Mouse (Mus musculus) embryonic facial prominence, embryonic 15.5 days (tissue): ENCODE results near the gene Ppp5c. TPM values are rescaled to one million over a fixed set of nuclear protein-coding genes. Genes with fewer than 3 reads are reported as not detected.

Experiments
- ATAC-seq: fragments of 200-750 bp; cut with Nextera tagmentation; 2 replicates; pipeline ENCODE4 v1.8.0; 2017; ENCODE audit warnings: low read depth, moderate TSS enrichment; ENCODE audit not compliant: insufficient number of reproducible peaks, low FRiP score, low TSS enrichment
- H3K27ac ChIP-seq: fragments of 300-500 bp; sonication (generic); replicated peaks from 2 replicates; pipeline ENCODE4 v1.5.1; 2015; ENCODE audit warnings: mild to moderate bottlenecking, inconsistent platforms
- H3K27me3 ChIP-seq: fragments of 300-500 bp; sonication (generic); 2 replicates; pipeline ENCODE4 v1.6.1; 2015; ENCODE audit warnings: inconsistent platforms
- H3K36me3 ChIP-seq: fragments of 300-500 bp; sonication (generic); 2 replicates; pipeline ENCODE4 v1.6.1; 2015; ENCODE audit warnings: mild to moderate bottlenecking, inconsistent platforms
- H3K4me1 ChIP-seq: fragments of 300-500 bp; sonication (generic); 2 replicates; pipeline ENCODE4 v1.6.1; 2015; ENCODE audit warnings: inconsistent platforms
- H3K4me2 ChIP-seq: fragments of 300-500 bp; sonication (generic); replicated peaks from 2 replicates; pipeline ENCODE4 v1.6.1; 2015; ENCODE audit warnings: mild to moderate bottlenecking, inconsistent platforms
- H3K4me3 ChIP-seq: fragments of 300-500 bp; sonication (generic); replicated peaks from 2 replicates; pipeline ENCODE4 v1.5.1; 2015; ENCODE audit warnings: mild to moderate bottlenecking, inconsistent platforms
- H3K9ac ChIP-seq: fragments of 300-500 bp; sonication (generic); 2 replicates; pipeline ENCODE4 v1.6.1; 2015; ENCODE audit warnings: inconsistent platforms
- H3K9me3 ChIP-seq: fragments of 300-500 bp; sonication (generic); replicated peaks from 2 replicates; pipeline ENCODE4 v1.6.1; 2016; ENCODE audit warnings: inconsistent platforms
- WGBS: fragments of 180-500 bp; shearing (Covaris S2); methylation state at CpG from one replicate; pipeline ENCODE4 v1.1.7; 2015; 5-methylcytosine and 5-hydroxymethylcytosine counted together
- polyA plus RNA-seq: library from polyadenylated mRNA; unstranded; fragments of >200 nt; fragmentation: Nextera tagmentation; extraction: Ambion mirVana; gene quantifications from 2 replicates; pipeline ENCODE4 v1.2.1, GENCODE M21; 2015

Gene Ppp5c
- polyA plus RNA-seq, 1 experiment from 2014 or later = 113 TPM

GRCm38 (mm10) chr7:17050491-17050890, 22.8 kb upstream of the Ppp5c start:
- 70% methylated on average over 11 of the region's 11 CpGs for WGBS
- no peaks in the 10 kb centered on the region for H3K9me3 ChIP-seq
- no peak for ATAC-seq
- H3K4me1 ChIP-seq = peaks cover 9% of the 10 kb centered on the region; the same call in 1 of the 2 replicates
- H3K27ac ChIP-seq = no peak overlapping the region
- no peak overlapping the region for H3K4me2 ChIP-seq
- peaks cover 63% of the 10 kb centered on the region for H3K36me3 ChIP-seq
- H3K27me3 ChIP-seq = no peaks in the 10 kb centered on the region
- H3K9ac ChIP-seq = no peak overlapping the region
- H3K4me3 ChIP-seq = no peak overlapping the region

GRCm38 (mm10) chr7:17048431-17049190, 20.9 kb upstream of the Ppp5c start:
- H3K36me3 ChIP-seq = peaks cover 68% of the 10 kb centered on the region
- no peaks in the 10 kb centered on the region for H3K27me3 ChIP-seq
- no peak overlapping the region for H3K27ac ChIP-seq
- H3K9ac ChIP-seq = no peak overlapping the region
- ATAC-seq = no peak
- WGBS = 83% methylated on average over 10 of the region's 10 CpGs
- no peaks in the 10 kb centered on the region for H3K9me3 ChIP-seq
- H3K4me3 ChIP-seq = no peak overlapping the region
- 0 out of 2 replicates have a peak, but pooled peaks cover 8% of the 10 kb centered on the region for H3K4me1 ChIP-seq
- H3K4me2 ChIP-seq = no peak overlapping the region

DNA sequence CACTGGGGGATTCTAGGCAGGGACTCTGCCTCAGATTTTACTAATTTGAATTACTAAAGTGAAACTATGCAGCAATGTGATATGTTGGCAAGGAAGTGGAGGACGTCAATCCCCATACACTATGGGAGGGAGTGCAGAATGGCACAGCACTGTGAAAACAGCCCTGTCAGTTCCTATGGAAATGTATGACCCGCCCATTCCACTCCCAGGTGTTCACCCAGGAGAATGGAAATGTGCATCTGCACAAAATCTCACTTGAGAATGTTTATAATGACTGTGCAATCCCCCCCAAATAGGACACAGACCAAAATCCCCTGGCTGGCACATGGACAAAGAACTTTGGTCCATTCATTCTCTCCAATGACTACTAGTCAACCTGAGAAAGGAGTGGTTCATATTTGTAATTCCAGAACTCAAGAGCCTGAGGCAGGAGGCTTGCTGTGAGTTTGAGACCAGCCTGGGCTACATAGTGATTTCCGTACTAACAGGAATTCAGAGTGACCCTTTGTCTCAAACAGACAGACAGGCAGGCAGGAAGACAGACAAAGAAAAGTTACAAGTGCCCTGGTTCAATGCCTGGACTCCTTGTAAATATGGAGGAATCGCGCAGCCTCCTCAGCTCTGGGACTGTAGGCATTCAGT, 19.4 kb upstream of the Ppp5c start:
- ATAC-seq = no peak
- H3K9ac ChIP-seq = no peak overlapping the region
- 87% methylated on average over 5 of the region's 5 CpGs for WGBS
- H3K36me3 ChIP-seq = peaks cover 75% of the 10 kb centered on the region
- no peak overlapping the region for H3K4me2 ChIP-seq
- no peaks in the 10 kb centered on the region for H3K27me3 ChIP-seq
- no peak overlapping the region for H3K27ac ChIP-seq
- no peak overlapping the region for H3K4me3 ChIP-seq
- H3K4me1 ChIP-seq = 0 out of 2 replicates have a peak, but pooled peaks cover 8% of the 10 kb centered on the region
- H3K9me3 ChIP-seq = no peaks in the 10 kb centered on the region

DNA sequence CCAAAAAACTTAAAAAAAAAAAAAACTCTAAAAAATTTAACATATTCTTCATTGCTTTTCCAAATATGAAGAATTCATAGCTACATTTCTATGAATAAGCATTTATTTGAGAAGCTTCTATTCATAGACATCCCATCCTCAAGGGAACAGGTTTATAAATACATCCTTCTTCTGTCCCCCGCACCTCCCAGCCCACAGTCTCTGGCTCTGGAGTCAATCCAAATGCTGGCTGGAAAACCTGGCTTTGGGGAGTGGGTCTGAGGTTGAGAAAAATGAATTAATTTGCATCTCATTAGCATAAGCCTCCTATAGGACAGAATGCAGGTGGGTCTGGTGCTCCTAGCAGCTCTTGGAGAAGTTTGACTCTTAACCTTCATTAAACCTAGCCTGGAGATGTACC, 18.0 kb upstream of the Ppp5c start:
- Histone ChIP-seq H3K9ac (no peak overlapping the region), H3K36me3 (peaks cover 72% of the 10 kb centered on the region), H3K4me3 (no peak overlapping the region), H3K27me3 (no peaks in the 10 kb centered on the region), H3K27ac (no peak overlapping the region), H3K9me3 (no peaks in the 10 kb centered on the region), H3K4me2 (no peak overlapping the region), H3K4me1 (0 out of 2 replicates have a peak, but pooled peaks cover 6% of the 10 kb centered on the region)
- 39% methylated on average over 1 of the region's 1 CpGs for WGBS
- no peak for ATAC-seq

DNA sequence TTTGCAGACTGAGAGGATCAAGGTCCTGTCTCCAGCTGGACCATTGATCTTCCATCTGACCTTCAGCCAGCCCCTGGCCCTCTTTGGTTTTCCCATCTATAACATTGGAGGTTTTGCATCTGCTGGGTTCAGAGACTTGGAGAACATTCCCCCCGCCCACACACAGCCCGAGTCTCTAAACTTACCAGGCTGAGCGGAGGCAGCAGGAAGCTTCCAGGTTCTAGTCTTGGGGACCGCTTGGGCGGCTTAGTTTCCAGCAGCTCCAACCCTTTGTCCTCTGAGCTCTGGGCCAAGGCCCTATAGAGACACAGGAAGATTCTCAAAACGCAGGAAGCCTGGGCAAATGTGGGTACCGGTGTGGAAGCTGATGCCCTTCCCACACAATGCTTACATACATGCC, 11.6 kb upstream of the Ppp5c start:
- Histone ChIP-seq H3K9me3 (no peaks in the 10 kb centered on the region), H3K4me2 (no peak overlapping the region), H3K27ac (no peak overlapping the region), H3K36me3 (peaks cover 85% of the 10 kb centered on the region), H3K4me1 (no peaks in the 10 kb centered on the region), H3K27me3 (no peaks in the 10 kb centered on the region), H3K4me3 (no peak overlapping the region), H3K9ac (no peak overlapping the region)
- 95% methylated on average over 7 of the region's 7 CpGs for WGBS
- ATAC-seq = no peak

DNA sequence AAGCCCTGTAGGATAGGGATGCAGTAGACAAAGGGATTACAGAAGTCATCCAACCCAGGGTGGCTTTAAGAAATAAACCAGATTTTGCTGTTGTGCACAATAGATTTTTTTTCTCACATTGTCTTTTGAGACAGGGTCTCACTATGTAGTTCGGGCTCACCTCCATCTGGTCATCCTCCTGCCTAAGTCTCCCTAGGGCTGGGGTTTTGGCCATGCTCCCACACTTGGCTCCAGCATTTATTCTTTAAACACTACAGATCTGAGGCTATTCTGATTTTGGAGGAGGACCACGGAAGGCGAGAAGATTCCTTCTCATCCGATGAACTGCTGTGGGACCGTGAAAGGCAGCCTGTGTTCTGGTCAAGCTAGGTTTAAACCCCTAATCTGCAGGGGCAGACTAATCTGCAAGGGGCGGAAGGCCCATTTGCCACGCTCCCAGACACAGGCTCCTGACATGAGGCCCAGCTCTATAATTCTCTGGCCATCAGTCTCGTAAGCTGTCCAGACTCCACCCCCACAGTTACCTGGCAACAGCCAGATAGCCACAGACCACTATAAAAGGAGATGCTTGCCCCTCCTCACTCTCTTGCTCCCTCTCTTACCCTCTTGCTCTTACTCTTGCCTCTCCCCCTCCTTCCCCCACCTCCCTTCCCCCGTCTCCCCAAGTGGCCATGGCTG, 10.4 kb upstream of the Ppp5c start:
- no peak for ATAC-seq

DNA sequence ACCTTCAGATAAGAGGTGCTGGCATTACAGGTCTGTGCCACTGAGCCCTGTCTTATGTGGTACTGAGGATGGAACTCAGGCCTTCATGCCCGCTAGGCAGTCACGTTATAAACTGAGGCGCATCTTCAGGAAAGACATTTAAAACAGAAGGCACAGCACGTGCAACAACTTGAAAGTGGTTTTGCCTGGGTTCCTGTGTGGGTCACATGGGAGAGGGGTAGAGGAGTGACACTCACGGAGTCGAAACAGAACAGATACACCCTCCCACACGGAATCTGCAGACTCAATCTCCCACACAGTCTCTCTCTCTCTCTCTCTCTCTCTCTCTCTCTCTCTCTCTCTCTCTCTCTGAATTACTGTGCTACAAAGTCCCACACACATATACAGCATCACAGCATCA, 2.5 kb upstream of the Ppp5c start:
- 71% methylated on average over 7 of the region's 7 CpGs for WGBS
- Histone ChIP-seq H3K4me2 (no peak overlapping the region), H3K4me3 (no peak overlapping the region), H3K9ac (no peak overlapping the region), H3K27me3 (no peaks in the 10 kb centered on the region), H3K9me3 (no peaks in the 10 kb centered on the region), H3K36me3 (peaks cover 45% of the 10 kb centered on the region), H3K4me1 (peaks cover 18% of the 10 kb centered on the region), H3K27ac (no peak overlapping the region)
- ATAC-seq = no peak

More for the DNA sequence above, 10.4 kb upstream of the Ppp5c start:
- H3K9me3 ChIP-seq = no peaks in the 10 kb centered on the region
- no peak overlapping the region for H3K4me2 ChIP-seq
- WGBS = 61% methylated on average over 9 of the region's 9 CpGs
- H3K4me3 ChIP-seq = no peak overlapping the region
- H3K9ac ChIP-seq = no peak overlapping the region
- H3K27ac ChIP-seq = no peak overlapping the region
- H3K36me3 ChIP-seq = peaks cover 85% of the 10 kb centered on the region
- H3K4me1 ChIP-seq = no peaks in the 10 kb centered on the region
- no peaks in the 10 kb centered on the region for H3K27me3 ChIP-seq

DNA sequence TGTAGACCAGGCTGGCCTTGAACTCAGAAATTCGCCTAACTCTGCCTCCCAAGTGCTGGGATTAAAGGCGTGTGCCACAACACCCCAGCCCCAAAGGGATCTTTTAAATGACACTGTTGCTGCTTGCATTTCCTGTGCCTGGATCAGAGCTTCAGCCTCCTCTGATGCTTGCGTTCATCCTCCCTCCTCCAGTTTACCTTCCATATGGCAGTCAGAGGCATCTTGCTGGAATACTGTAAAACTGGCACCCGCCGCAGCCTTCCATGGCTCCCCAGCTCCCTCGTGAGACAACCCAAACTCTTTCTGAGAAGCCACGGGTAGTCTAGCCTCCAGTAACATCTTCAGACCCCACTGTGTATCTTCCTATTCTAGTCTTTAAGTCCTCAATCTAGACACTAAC, 1.2 kb upstream of the Ppp5c start:
- WGBS = 65% methylated on average over 7 of the region's 7 CpGs
- H3K4me1 ChIP-seq = peaks cover 32% of the 10 kb centered on the region
- no peak for ATAC-seq

GRCm38 (mm10) chr7:17026710-17027587, 775 bp downstream of the Ppp5c start:
- Histone ChIP-seq H3K9ac (peak overlapping the region; percentile 90), H3K27me3 (no peaks in the 10 kb centered on the region), H3K27ac (peak overlapping the region; percentile 92), H3K9me3 (no peaks in the 10 kb centered on the region), H3K4me2 (peak overlapping the region; percentile 75), H3K36me3 (peaks cover 28% of the 10 kb centered on the region), H3K4me1 (peaks cover 37% of the 10 kb centered on the region), H3K4me3 (peak overlapping the region; percentile 88)
- peak; percentile 15; the same call in 1 of the 2 replicates for ATAC-seq
- WGBS = 3% methylated on average over 24 of the region's 24 CpGs

More for the DNA sequence above, 1.2 kb upstream of the Ppp5c start:
- H3K9ac ChIP-seq = no peak overlapping the region
- H3K27me3 ChIP-seq = no peaks in the 10 kb centered on the region
- H3K4me2 ChIP-seq = no peak overlapping the region
- no peaks in the 10 kb centered on the region for H3K9me3 ChIP-seq
- H3K36me3 ChIP-seq = peaks cover 36% of the 10 kb centered on the region
- H3K4me3 ChIP-seq = no peak overlapping the region
- H3K27ac ChIP-seq = no peak overlapping the region

- 52% methylated on average over 9 of the region's 9 CpGs for WGBS
- Histone ChIP-seq H3K36me3 (peaks cover 33% of the 10 kb centered on the region), H3K4me2 (peak overlapping the region; percentile 75), H3K27me3 (no peaks in the 10 kb centered on the region), H3K4me1 (peaks cover 37% of the 10 kb centered on the region), H3K9me3 (no peaks in the 10 kb centered on the region), H3K4me3 (peak overlapping the region; percentile 88), H3K9ac (no peak overlapping the region), H3K27ac (0 out of 2 replicates have a peak overlapping the region, but pooled peaks have one; percentile 22)
- ATAC-seq = no peak
These were observed 1.7 kb downstream of the Ppp5c start for GRCm38 (mm10) chr7:17025896-17026622.
